Mouse (Mus musculus) left cerebral cortex, adult 9 months (tissue): Measurements from ENCODE around the gene Cers1.

Experiments
- DNase-seq, 2 experiments: peaks; one replicate each; pipeline ENCODE4 v3.0.0; 2022; ENCODE audit warnings: low spot score in 2 of 2

The Cers1 gene

DNA sequence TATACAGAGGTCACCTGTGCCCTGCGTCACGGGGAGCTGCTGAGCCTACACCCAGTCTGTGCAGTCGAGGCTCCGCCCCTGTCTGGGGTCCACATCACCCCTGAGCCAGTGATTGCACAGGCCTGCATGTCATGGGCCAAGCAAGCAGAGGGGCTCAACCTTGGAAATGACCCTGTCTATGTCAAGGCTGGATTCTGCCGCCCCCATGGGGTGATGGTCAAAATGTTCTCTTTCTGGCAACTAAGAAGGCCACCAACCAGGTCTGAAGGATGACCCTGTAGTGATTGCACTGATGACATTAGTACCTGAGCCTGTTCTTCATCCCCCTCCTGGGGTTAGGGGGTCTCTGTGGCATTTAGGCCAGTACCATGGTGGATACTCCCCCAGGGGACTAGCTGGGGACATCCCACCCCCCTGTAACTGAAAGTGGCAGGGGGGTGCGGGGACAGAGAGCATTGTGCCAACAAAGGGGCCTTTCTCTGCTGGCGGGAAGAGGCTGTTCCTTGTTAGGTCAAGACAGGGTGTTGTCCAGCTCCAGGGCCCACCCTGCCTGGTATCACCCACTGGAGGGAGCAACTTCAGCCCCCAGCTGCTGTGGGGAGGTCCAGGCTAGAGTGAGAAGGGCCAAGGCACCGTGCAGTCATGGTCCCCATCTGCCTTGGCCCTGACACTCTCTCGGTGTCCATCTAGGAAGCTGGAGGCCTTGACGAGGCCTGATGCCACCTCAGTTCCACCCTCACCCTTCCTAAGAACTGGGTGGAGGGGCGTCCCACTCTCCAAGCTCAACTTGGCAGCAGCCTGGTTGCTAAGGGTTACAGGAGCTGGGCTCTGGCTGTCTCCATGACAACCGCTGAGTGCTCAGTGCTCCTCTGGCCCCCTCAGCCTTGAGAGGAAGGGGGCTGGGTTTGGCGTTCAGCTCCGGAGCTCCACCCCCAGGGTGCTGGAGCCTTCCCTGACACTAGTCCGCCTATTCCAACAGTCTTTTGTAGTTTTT lies 1.2 kb downstream of the Cers1 start:
- peak; percentile 89 to 90 for DNase-seq

DNA sequence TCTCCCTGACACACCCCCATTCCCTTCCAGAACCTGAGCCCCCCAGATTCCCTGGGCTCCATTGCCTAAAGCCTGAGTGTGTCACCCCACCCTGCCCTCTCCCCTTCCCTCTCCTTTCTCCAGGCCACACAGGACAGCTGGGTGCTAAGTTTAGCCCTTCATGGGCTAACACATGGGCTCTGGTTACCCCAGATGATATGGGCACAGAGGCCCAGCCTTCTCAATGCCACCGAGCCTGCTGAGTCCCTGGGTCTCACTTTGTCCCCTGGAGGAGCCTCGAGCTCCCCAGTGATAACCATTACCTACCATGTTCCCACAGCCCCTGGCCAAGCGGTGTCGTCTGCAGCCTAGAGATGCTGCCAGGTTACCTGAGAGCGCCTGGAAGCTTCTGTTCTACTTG lies 2.3 kb downstream of the Cers1 start:
- DNase-seq: no peak

GRCm38 (mm10) chr8:70323716-70324115 lies 8.1 kb downstream of the Cers1 start:
- no peak for DNase-seq

DNA sequence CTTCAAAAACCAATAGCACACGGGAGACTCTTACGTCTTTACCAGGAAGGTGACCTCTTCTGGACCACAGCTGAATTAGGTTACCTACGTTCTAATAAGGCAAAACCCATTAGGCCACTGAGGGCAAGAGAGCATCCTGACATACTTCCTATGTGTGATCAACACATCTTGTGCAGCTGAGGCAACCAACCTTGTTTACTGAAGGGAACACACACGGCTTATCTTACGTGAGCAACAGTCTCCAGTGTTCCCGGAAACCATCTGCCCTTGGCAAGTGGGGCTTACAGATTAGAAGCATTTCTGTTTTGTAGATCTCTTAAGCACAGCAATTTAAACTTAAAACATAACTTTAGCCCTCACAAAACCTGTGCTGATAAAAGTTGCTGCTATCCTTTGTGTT lies 11.9 kb downstream of the Cers1 start:
- no peak for DNase-seq

DNA sequence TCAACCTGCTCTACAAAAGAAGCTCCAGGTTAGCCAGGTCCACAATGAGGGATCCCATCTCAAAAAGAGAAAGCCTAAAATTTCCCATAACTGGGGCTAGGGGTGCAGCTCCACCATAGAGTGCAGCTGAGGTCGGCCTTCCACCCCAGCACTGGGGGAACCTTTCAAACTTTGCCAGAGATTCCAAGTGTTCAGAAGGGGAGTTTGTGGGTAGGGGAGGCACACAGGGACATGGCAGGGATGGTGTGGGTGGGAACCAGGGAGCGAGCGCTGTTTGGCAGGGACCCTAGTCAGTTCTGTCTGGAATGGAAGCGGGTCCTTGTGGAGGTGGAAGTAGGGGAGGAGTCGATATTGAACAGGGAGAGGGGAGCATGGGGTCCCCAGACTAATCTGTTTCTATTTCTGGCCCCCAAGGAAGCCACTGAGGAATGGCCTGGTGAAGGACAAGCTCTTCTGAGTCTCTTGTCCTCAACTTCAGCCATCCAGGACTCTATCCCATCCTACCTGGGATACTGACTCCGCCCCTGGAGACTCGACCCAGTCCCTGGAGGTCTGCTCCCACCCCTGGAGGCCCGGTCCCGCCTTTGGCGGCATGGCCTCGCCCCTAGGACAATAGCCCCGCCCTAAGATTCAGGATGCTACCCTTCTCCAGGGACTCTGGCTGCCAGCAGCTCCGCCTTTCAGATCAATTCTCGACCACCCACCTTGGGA lies 13.7 kb downstream of the Cers1 start, which contains the start of gene Gdf1:
TSS of gene Gdf1 (plus strand) at position 694 of the 711 bp plus-strand sequence.
- DNase-seq: no peak

- no peak for DNase-seq
Measured at GRCm38 (mm10) chr8:70329835-70330740, 14.5 kb downstream of the Cers1 start.

- DNase-seq: peak in 1 of 2 experiments; percentile 72
Measured at GRCm38 (mm10) chr8:70330741-70331364, 15.3 kb downstream of the Cers1 start.

DNA sequence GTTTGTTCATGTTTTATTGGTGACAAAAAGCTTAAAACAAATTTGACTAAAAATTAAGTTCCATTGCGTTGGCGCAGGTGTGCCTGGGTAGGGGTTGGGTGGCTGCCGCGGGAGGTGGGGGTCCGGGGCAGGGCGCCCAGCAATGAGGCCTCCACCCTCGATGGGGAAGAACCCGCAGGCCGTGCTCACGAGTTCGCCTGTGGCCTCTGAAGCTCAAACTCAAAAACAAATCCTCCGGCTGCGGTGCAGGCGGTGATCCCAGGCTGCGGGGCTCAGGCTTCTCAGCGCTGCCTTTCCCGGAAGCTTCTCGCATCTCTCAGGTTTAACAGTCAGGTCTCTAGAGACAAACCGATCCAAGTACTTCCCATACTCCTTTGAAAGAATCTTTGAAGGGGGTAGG lies 16.0 kb downstream of the Cers1 start:
- DNase-seq: no peak

GRCm38 (mm10) chr8:70332070-70332877 lies 16.7 kb downstream of the Cers1 start:
- DNase-seq: peak in 1 of 2 experiments; percentile 66

DNA sequence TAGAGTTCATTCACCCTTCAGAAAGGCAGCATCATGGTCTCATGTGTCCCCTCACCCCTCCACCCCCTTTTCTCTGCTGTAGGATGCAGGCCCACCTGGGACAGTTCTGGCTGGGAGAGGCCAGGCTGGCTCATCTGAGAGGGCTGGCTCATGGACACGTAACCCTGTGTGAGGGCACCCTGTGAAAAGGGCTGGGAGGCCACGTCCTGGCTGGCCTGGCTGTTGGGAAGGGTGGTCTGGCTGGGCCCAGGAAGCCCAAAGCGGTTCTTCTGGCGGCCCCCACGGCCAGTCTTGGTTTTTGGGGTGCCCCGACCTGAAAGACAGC lies 17.3 kb downstream of the Cers1 start:
- no peak for DNase-seq

DNA sequence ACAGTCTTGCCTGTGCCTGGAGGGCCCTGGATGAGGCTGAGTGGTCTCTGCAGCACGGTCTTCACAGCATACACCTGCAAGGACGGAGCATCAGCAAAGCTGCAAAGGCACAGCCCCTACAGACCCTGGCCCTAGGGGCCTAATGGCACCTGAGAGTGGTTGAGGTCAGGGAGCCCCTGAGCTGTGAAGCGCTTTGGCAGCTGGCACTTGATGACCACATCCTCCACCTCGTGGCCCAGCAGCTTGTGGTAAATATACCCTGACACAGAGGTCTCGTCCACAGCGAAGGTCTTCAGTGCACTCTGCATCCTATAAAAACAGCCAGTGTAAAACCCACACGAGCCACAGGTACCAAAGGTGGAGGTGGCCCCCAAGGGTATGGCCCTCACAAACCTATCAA lies 23.4 kb downstream of the Cers1 start:
- DNase-seq: no peak

GRCm38 (mm10) chr8:70340659-70341058 lies 25.1 kb downstream of the Cers1 start:
- DNase-seq: no peak

- no peak for DNase-seq
Measured at GRCm38 (mm10) chr8:70342007-70342406, 26.4 kb downstream of the Cers1 start.

- DNase-seq: no peak
Measured at GRCm38 (mm10) chr8:70343076-70343475, 27.5 kb downstream of the Cers1 start.

DNA sequence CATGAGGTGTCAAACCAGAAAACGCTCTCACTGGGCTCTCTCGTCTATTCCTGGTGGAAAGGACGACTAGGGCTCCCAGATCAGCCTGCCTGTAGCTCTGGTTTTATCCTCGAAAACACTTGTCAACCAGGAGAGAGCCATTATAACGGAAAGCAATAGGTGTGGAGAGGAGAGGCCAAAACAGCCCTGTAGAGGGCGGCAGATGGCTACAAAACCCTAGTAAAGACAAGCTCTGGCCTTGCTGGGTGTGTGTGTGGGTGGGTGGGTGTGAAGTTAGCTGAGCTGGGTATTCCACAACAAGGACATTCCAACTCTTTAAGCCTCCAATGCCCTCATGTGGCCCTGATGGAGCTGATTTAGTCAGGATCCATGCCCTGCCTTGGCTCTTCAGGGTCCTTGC lies 28.1 kb downstream of the Cers1 start:
- peak in 1 of 2 experiments; percentile 51 for DNase-seq

DNA sequence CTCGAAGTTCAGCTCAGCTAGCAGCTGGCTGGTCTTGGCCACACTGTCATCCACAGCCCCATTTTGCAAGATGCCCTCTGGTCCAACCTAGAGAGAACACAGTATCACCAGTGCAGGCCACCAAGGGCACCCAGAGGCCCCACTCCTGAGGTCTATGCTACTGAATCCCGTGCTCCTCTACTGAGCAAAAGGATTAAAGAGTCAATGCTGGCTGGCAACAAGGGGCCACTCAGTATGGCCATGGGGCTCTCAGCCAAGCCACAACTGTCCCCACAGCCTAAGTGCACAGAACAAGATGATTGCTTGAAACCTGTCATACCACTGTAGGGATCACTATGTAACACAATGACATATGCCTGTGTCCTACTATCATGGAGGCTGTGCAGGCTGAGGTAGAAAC lies 28.7 kb downstream of the Cers1 start:
- DNase-seq: no peak

GRCm38 (mm10) chr8:70347443-70347842 lies 31.9 kb downstream of the Cers1 start:
- no peak for DNase-seq

DNA sequence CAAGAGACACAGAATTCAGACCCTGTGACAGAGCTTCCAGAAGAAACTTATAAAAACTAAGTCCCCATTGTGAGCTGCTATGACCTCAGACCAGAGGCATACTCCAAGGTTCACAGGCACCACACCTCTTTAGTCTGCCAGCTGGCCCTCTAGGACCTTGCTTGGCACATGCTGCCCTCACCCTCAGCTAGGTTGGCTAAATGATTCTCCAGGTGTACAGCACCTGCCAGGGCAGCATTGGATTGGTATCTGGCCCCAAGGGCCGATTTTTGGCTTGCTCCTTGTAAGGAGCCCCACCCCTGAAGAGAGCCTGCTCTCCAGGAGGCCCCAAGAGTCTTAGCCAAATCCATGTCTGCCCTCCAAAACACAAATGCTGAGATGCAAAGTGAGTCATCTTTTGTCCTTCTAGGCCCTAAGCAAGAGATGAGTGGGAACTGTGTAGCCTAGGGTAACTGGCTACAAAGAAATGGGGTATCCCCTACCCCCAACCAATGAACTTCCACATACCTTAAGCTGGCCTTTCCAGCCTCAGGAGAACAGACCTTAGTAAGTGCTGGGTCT lies 32.4 kb downstream of the Cers1 start:
- DNase-seq: no peak

- DNase-seq: peak in 1 of 2 experiments; percentile 60
Measured at GRCm38 (mm10) chr8:70351035-70351999, 35.7 kb downstream of the Cers1 start.
